Mouse (Mus musculus) MEL (cell line): ENCODE measurements around the gene Otud7b.

ENCODE experiments used
- BHLHE40 ChIP-seq: IDR thresholded peaks from 2 replicates; pipeline ENCODE4 v1.6.1; 2012; ENCODE audit warnings: low read depth, mild to moderate bottlenecking, inconsistent platforms, low read length, improper control_type of control experiment, borderline replicate concordance
- CHD1 ChIP-seq: IDR thresholded peaks from 2 replicates; pipeline ENCODE4 v1.6.1; 2012; ENCODE audit warnings: low read depth, mild to moderate bottlenecking, inconsistent platforms, low read length, improper control_type of control experiment
- CTCF ChIP-seq, 3 experiments: IDR thresholded peaks in 2 of 3; conservative IDR thresholded peaks in 1 of 3; 2 replicates each; pipeline ENCODE4 v1.5.1; 2011 to 2012; ENCODE audit warnings: low read length in 3 of 3, low read depth in 2 of 3, mild to moderate bottlenecking in 2 of 3, improper control_type of control experiment in 1 of 3, inconsistent platforms in 1 of 3, mixed read lengths in 1 of 3, moderate library complexity in 1 of 3; ENCODE audit not compliant: control insufficient read depth in 1 of 3, insufficient read depth in 1 of 3, poor library complexity in 1 of 3, severe bottlenecking in 1 of 3
- EP300 ChIP-seq, 2 experiments: IDR thresholded peaks; 2 replicates each; pipeline ENCODE4 v1.6.1; 2011; ENCODE audit warnings: improper control_type of control experiment in 2 of 2, low read length in 2 of 2, low read depth in 1 of 2, mild to moderate bottlenecking in 1 of 2
- GABPA ChIP-seq: IDR thresholded peaks from 2 replicates; pipeline ENCODE4 v1.6.1; 2012; ENCODE audit warnings: low read depth, mild to moderate bottlenecking, inconsistent platforms, low read length, improper control_type of control experiment, moderate library complexity
- MAZ ChIP-seq: IDR thresholded peaks from 2 replicates; pipeline ENCODE4 v1.6.1; 2012; ENCODE audit warnings: low read depth, mild to moderate bottlenecking, inconsistent platforms, low read length, improper control_type of control experiment
- MEF2A ChIP-seq: IDR thresholded peaks from 2 replicates; pipeline ENCODE4 v1.6.1; 2014; ENCODE audit warnings: low read depth, mild to moderate bottlenecking, inconsistent platforms, low read length, improper control_type of control experiment; ENCODE audit not compliant: poor library complexity, insufficient replicate concordance, severe bottlenecking; ENCODE audit errors: extremely low read depth
- MXI1 ChIP-seq: IDR thresholded peaks from 2 replicates; pipeline ENCODE4 v1.6.1; 2011; ENCODE audit warnings: mild to moderate bottlenecking, low read depth, low read length, improper control_type of control experiment
- MYC ChIP-seq: IDR thresholded peaks from 2 replicates; pipeline ENCODE4 v1.6.1; 2011; ENCODE audit warnings: low read depth, mild to moderate bottlenecking, low read length, improper control_type of control experiment, moderate library complexity
- POLR2A ChIP-seq, 2 experiments: IDR thresholded peaks; 2 replicates each; pipeline ENCODE4 v1.6.1; 2011 to 2012; ENCODE audit warnings: low read length in 2 of 2, mild to moderate bottlenecking in 2 of 2, control low read depth in 1 of 2, improper control_type of control experiment in 1 of 2, low read depth in 1 of 2, moderate library complexity in 1 of 2; ENCODE audit not compliant: control insufficient read depth in 1 of 2, insufficient read depth in 1 of 2, poor library complexity in 1 of 2
- TAL1 ChIP-seq: IDR thresholded peaks from 2 replicates; pipeline ENCODE4 v1.6.1; 2012; ENCODE audit warnings: mild to moderate bottlenecking, inconsistent platforms, low read length, moderate library complexity, mixed read lengths
- TBP ChIP-seq: IDR thresholded peaks from 2 replicates; pipeline ENCODE4 v1.8.0; 2011; ENCODE audit warnings: low read depth, low read length, improper control_type of control experiment
- UBTF ChIP-seq: IDR thresholded peaks from 2 replicates; pipeline ENCODE4 v1.6.1; 2012; ENCODE audit warnings: low read depth, mild to moderate bottlenecking, inconsistent platforms, low read length, improper control_type of control experiment, moderate library complexity, borderline replicate concordance; ENCODE audit not compliant: insufficient read depth
- USF2 ChIP-seq, 2 experiments: IDR thresholded peaks; 2 replicates each; pipeline ENCODE4 v1.6.1; 2011 to 2012; ENCODE audit warnings: improper control_type of control experiment in 2 of 2, low read length in 2 of 2, borderline replicate concordance in 1 of 2, inconsistent platforms in 1 of 2, low read depth in 1 of 2, mild to moderate bottlenecking in 1 of 2; ENCODE audit not compliant: insufficient read depth in 1 of 2

- TF ChIP-seq MYC = no peak
- TF ChIP-seq EP300 (IDR thresholded peaks at IDR 0.05; ENCODE audit: low read depth in 1 of 2, low read length in 2 of 2) = no peak
- no peak for TF ChIP-seq MEF2A
- TF ChIP-seq POLR2A (IDR thresholded peaks at IDR 0.05; ENCODE audit: control insufficient read depth in 1 of 2, insufficient read depth in 1 of 2, low read depth in 1 of 2, low read length in 2 of 2, poor library complexity in 1 of 2) = no peak
- no peak for TF ChIP-seq CTCF (IDR thresholded peaks at IDR 0.05 in 2 of 3, conservative IDR thresholded peaks at IDR 0.05 in 1 of 3; ENCODE audit: control insufficient read depth in 1 of 3, insufficient read depth in 1 of 3, low read depth in 2 of 3, low read length in 3 of 3, poor library complexity in 1 of 3, severe bottlenecking in 1 of 3)
- no peak for TF ChIP-seq UBTF
- no peak for TF ChIP-seq MXI1
- no peak for TF ChIP-seq CHD1
- TF ChIP-seq TBP = no peak
- TF ChIP-seq GABPA = no peak
- TF ChIP-seq BHLHE40 = no peak
- TF ChIP-seq MAZ = no peak
- no peak for TF ChIP-seq USF2 (IDR thresholded peaks at IDR 0.05; ENCODE audit: borderline replicate concordance in 1 of 2, insufficient read depth in 1 of 2, low read depth in 1 of 2, low read length in 2 of 2)
- TF ChIP-seq TAL1 = no peak
These were observed 48.3 kb downstream of the Otud7b start for GRCm38 (mm10) chr3:96152611-96153010.
